Mouse (Mus musculus): ENCODE measurements at regions not wholly inside any gene's neighbourhood (a gene's known extent, or its start where the extent isn't known, plus 50 kb on each side); places are given as distances from the start of the nearest gene placed in this dataset.
A peak's percentile ranks its signal among the peaks of the same experiment; 100 is the strongest.

DNA sequence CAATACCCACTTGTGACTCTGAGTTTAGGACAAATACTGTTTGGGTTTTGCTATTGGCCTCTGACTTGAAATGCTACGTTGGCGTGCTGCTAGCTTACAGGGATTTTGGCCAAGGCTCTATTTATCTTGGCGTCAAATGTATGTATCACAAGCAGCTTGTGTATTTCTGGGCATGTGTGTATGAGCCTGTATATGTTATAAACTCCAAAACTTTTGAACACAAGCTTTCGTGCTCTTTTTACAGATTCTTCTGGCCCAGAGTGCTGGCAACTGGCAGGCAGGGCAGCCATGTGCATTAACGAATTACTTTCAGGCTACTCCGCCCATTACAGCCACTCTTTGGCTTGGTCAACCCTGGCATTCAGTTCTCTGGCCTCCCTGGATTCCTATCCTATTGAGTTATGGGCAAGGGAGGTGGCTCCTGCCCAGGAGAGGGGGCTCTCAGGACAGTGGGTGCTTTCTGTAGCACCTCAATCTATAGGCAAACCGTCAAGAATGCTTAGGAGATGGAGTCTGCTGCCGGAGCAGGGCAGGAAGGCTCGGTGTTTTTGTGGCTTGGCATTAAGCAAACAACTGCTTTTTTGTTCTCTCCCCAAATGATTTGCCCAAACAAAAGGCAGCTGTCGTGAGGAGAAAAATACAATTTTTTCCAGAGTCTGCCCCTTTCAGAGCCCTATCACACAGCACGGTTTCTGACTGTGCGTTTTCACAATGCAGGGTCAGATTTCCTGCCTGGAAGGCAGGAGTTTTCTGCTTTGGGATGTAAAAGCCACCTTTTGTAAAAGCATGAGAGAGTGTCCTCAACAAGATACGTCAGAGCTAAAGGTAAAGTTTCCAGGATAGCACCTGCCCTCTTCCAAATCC, 465.0 kb downstream of the Ccdc171 start:
- peak; percentile 15; the same call in 1 of the 2 replicates for ATAC-seq (ENCODE audit: low FRiP score, low TSS enrichment)
- Histone ChIP-seq H3K36me3 (ENCODE audit: control insufficient read depth, insufficient read depth, low read length) (no peaks in the 10 kb centered on the region), H3K9ac (ENCODE audit: low read length) (no peak overlapping the region), H3K9me3 (ENCODE audit: control insufficient read depth, low read length) (no peaks in the 10 kb centered on the region), H3K4me2 (replicated peaks; ENCODE audit: low read depth) (no peak overlapping the region), H3K4me3 (ENCODE audit: low read depth, low read length) (no peak overlapping the region), H3K27ac (replicated peaks) (peak overlapping the region; percentile 63), H3K27me3 (ENCODE audit: control insufficient read depth, insufficient read depth, low read length) (no peaks in the 10 kb centered on the region), H3K4me1 (replicated peaks; ENCODE audit: control insufficient read depth, insufficient read depth) (no peaks in the 10 kb centered on the region)
- TF ChIP-seq CTCF (IDR thresholded peaks at IDR 0.05; ENCODE audit: low read depth), result 0 out of 2 replicates have a peak, but pooled peaks have one; percentile 11
- TF ChIP-seq EP300 (optimal IDR thresholded peaks at IDR 0.05), result no peak
- 42% methylated on average over 13 of the region's 13 CpGs for WGBS
- no peak for DNase-seq (ENCODE audit: low spot score)

DNA sequence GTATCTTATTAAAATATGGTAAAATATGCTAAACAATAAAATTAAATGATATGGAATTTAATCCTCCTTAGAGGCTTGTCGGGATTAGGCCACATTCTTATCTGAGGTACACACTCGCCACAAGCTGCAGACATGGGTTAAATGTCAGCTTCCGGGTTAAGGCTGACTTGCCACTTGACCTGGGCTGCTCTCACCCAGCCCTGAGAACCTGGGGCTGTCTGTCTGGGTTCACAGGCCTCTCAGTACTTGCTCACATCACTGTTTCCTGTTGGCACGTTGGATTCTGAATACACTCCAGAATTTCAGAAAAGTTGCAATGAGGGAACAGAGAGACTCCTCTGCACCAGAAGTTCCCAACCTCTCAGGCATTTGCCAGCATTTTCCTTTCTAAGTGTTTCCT, 465.9 kb downstream of the Ccdc171 start:
- no peak for ATAC-seq (ENCODE audit: low FRiP score, low TSS enrichment)
- WGBS, result 51% methylated on average over 4 of the region's 4 CpGs
- Histone ChIP-seq H3K4me2 (replicated peaks; ENCODE audit: low read depth) (no peak overlapping the region), H3K9me3 (ENCODE audit: control insufficient read depth, low read length) (no peaks in the 10 kb centered on the region), H3K36me3 (ENCODE audit: control insufficient read depth, insufficient read depth, low read length) (no peaks in the 10 kb centered on the region), H3K9ac (ENCODE audit: low read length) (no peak overlapping the region), H3K4me3 (ENCODE audit: low read depth, low read length) (no peak overlapping the region), H3K4me1 (replicated peaks; ENCODE audit: control insufficient read depth, insufficient read depth) (no peaks in the 10 kb centered on the region), H3K27me3 (ENCODE audit: control insufficient read depth, insufficient read depth, low read length) (no peaks in the 10 kb centered on the region), H3K27ac (replicated peaks) (no peak overlapping the region)
- DNase-seq (ENCODE audit: low spot score), result no peak
- no peak for TF ChIP-seq EP300 (optimal IDR thresholded peaks at IDR 0.05)
- TF ChIP-seq CTCF (IDR thresholded peaks at IDR 0.05; ENCODE audit: low read depth), result no peak

DNA sequence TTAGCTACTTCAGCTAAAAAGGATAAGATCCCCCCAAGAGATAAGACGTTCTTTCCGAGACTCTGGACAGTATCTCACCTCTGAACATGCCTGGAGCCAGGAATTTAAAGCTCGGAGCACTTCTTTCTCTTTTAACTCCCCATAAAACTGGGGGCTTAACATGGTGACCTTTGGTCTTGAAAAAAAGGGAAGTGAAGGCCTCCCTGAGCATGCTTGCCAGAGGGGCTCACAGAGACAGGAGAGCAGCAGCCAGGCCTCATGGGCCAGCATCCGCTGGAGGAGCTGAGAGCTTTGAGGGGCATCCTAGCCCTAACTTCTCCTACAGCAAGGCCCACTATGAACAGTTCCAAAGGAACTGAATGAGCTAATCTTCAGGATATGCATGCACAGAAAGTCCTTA, 471.7 kb downstream of the Ccdc171 start:
- DNase-seq (ENCODE audit: low spot score) (no peak), ATAC-seq (ENCODE audit: low FRiP score, low TSS enrichment) (no peak)
- 59% methylated on average over 4 of the region's 4 CpGs for WGBS
- Histone ChIP-seq H3K27me3 (ENCODE audit: control insufficient read depth, insufficient read depth, low read length) (no peaks in the 10 kb centered on the region), H3K4me2 (replicated peaks; ENCODE audit: low read depth) (no peak overlapping the region), H3K4me3 (ENCODE audit: low read depth, low read length) (no peak overlapping the region), H3K27ac (replicated peaks) (no peak overlapping the region), H3K9ac (ENCODE audit: low read length) (no peak overlapping the region), H3K9me3 (ENCODE audit: control insufficient read depth, low read length) (no peaks in the 10 kb centered on the region), H3K36me3 (ENCODE audit: control insufficient read depth, insufficient read depth, low read length) (no peaks in the 10 kb centered on the region), H3K4me1 (replicated peaks; ENCODE audit: control insufficient read depth, insufficient read depth) (no peaks in the 10 kb centered on the region)
- no peak for TF ChIP-seq EP300 (optimal IDR thresholded peaks at IDR 0.05)
- no peak for TF ChIP-seq CTCF (IDR thresholded peaks at IDR 0.05; ENCODE audit: low read depth)

DNA sequence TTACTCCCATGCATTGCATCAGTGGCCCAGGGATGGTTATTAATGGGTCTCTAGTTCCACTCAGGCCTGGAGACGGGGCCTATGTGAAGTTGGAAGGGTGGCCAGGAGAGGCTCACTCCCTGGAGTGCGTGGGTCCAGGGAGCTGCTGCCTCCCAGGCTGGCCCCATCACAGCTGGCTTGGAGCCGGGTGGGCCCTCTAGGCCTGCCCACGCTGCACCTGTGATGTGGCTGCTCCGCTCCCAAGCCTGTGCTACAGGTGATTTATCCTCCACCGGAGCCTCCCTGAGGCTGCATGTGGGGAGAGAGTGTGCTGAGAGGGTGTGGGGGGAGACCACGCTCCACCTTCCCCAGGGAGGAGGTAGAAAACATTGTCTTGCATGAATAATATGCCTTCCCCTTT, 476.3 kb downstream of the Ccdc171 start:
- Histone ChIP-seq H3K27me3 (ENCODE audit: control insufficient read depth, insufficient read depth, low read length) (no peaks in the 10 kb centered on the region), H3K9ac (ENCODE audit: low read length) (no peak overlapping the region), H3K9me3 (ENCODE audit: control insufficient read depth, low read length) (no peaks in the 10 kb centered on the region), H3K4me1 (replicated peaks; ENCODE audit: control insufficient read depth, insufficient read depth) (no peaks in the 10 kb centered on the region), H3K27ac (replicated peaks) (no peak overlapping the region), H3K36me3 (ENCODE audit: control insufficient read depth, insufficient read depth, low read length) (no peaks in the 10 kb centered on the region), H3K4me3 (ENCODE audit: low read depth, low read length) (no peak overlapping the region), H3K4me2 (replicated peaks; ENCODE audit: low read depth) (no peak overlapping the region)
- peak; percentile 37 for DNase-seq (ENCODE audit: low spot score)
- TF ChIP-seq EP300 (optimal IDR thresholded peaks at IDR 0.05) (no peak), CTCF (IDR thresholded peaks at IDR 0.05; ENCODE audit: low read depth) (no peak)
- WGBS, result 72% methylated on average over 7 of the region's 7 CpGs
- ATAC-seq (ENCODE audit: low FRiP score, low TSS enrichment), result peak; percentile 35; the same call in 1 of the 2 replicates

DNA sequence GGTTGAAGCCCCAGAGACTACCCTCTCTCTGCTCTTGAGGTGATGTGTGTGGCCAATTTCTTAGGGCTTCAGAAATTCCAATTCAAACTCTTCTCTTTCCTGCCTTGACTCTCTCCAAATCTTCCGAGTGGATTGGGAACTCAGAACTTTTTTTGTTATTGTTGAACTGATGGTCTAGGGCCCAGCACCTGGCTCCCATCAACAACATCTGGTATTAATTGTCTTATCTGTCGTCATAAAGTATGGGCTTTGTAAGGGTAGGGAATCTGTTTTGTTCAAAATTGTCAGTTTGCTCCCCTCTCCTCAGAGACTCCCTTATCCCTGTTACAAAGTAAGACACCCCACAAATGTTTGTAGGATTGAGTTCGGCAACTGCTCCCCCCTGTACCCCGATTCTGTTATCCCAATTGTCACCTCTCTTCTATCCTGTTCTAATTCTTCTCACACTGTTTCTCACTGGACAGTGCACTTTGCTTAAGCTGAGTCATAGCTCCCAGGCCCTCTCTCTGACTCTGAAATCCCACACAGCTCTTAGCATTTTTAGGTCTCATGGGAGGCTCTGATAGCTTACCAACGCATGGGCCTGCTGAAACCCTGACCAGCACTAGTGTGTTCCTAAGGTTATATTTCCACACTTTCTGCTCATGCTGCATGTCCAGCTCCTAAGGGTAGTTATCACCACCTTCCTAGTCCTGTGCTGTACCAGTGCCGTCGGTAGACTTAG, 478.9 kb downstream of the Ccdc171 start:
- Histone ChIP-seq H3K36me3 (ENCODE audit: control insufficient read depth, insufficient read depth, low read length) (no peaks in the 10 kb centered on the region), H3K4me1 (replicated peaks; ENCODE audit: control insufficient read depth, insufficient read depth) (no peaks in the 10 kb centered on the region), H3K4me2 (replicated peaks; ENCODE audit: low read depth) (no peak overlapping the region), H3K9me3 (ENCODE audit: control insufficient read depth, low read length) (no peaks in the 10 kb centered on the region), H3K4me3 (ENCODE audit: low read depth, low read length) (no peak overlapping the region), H3K27ac (replicated peaks) (no peak overlapping the region), H3K9ac (ENCODE audit: low read length) (no peak overlapping the region), H3K27me3 (ENCODE audit: control insufficient read depth, insufficient read depth, low read length) (no peaks in the 10 kb centered on the region)
- TF ChIP-seq EP300 (optimal IDR thresholded peaks at IDR 0.05), result no peak
- TF ChIP-seq CTCF (IDR thresholded peaks at IDR 0.05; ENCODE audit: low read depth), result no peak
- ATAC-seq (ENCODE audit: low FRiP score, low TSS enrichment) (no peak), DNase-seq (ENCODE audit: low spot score) (no peak)
- 76% methylated on average over 7 of the region's 7 CpGs for WGBS

Data from stomach, postnatal 0 days (tissue).